Mouse (Mus musculus): ENCODE results near the gene Zswim4.

GRCm38 (mm10) chr8:84223322-84224029 lies 13.4 kb downstream of the Zswim4 start:
- TF ChIP-seq CTCF (IDR thresholded peaks at IDR 0.05; ENCODE audit: extremely low read depth, insufficient read depth, insufficient read length, insufficient replicate concordance) (no peak), POLR2A (IDR thresholded peaks at IDR 0.05; ENCODE audit: low read depth, low read length) (no peak)
